Mouse (Mus musculus) spleen, adult 2 months (tissue): ENCODE measurements around the gene Rbm12.

Experiments used
- CTCF ChIP-seq: fragments of 200-500 bp; IDR thresholded peaks from 2 replicates; pipeline ENCODE4 v1.5.1; 2011; ENCODE audit warnings: mild to moderate bottlenecking, inconsistent platforms; ENCODE audit not compliant: insufficient read depth, insufficient read length, insufficient replicate concordance; ENCODE audit errors: extremely low read depth
- POLR2A ChIP-seq: fragments of 200-500 bp; IDR thresholded peaks from 2 replicates; pipeline ENCODE4 v1.6.1; 2011; ENCODE audit warnings: low read depth, low read length, inconsistent platforms

GRCm38 (mm10) chr2:156142820-156143219 is 31.0 kb upstream of the Rbm12 start:
- TF ChIP-seq CTCF (no peak), POLR2A (no peak)
